Mouse (Mus musculus) adrenal gland (tissue): ENCODE measurements around the gene Olfr1303.

ENCODE experiments used
- intact Hi-C: fragments of 180-260 bp; cut with DNase I; formaldehyde crosslinking; loops from one replicate; pipeline ENCODE4 v1.15.1; 2025
- long read RNA-seq, 2 experiments: library from polyadenylated mRNA; unstranded; transcript quantifications; one replicate each; pipeline ENCODE4 v2.0.0; 2020; ENCODE audit warnings: borderline replicate concordance in 1 of 2; ENCODE audit not compliant: insufficient replicate concordance in 1 of 2

Gene Olfr1303
- long read RNA-seq, experiment 1, result 0 reads
- long read RNA-seq, experiment 2, result 0 reads

DNA sequence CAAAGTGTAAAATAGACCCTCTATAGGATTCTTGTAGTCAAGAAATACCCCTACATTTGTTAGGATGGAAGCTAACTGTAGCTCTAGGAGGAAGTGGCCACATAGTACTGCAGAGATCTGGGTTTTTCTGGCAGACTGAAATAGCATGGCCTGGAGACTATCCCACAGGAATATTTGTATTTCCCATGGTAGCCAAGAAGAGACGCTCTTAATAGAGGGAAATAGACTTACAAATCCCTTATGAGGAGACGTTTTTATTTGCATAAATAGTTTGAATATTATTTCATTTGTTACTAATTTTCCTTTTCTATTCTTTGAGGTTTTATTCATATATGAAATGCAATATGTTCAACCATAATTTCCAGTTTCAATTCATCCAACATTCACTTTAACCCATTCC lies at the start of gene Olfr1303:
Olfr1303 (minus strand) TSS at position 101 of the 400 bp plus-strand sequence.
- intact Hi-C loops, result no loop called here

DNA sequence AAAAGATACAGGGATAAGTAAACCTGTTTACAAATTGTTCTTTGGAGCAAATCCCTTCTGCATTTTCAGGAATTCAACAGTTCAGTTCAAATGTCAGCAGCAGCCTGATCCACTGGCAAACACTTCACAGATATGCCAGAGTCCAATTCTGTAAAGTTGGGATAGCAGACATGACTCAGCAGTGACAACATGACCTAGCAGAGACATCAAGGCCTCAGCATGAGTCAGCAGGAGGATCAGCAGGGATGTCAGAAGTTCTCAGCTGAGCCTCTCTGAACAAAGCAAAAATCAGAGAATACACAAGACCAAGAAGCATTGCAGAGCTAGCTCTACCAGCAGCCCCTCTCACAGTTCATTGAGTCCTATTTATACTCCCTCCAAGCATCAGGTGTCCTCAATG lies 7.2 kb downstream of the Olfr1303 start:
- intact Hi-C loops, result no loop called here

DNA sequence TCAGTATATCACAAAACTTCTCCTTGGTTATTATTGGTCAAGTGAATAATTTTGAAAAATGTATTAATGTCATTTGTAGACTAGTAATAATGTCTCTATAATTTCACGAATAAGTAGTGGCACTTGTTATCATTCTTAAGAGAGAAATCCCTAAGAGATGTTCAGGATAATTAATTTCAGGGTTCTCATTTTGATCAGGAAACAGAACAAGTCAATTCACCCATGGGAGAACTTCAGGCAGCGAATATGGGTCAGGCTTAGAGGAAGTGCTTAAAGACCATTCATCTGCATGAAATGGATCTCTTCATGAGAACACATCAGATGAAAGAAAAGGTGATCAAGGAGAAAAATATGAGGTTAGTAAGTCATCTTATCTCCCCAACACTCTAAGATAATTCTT lies 43.0 kb downstream of the Olfr1303 start, which contains the start of gene Olfr1302:
Olfr1302 (plus strand) TSS at position 301 of the 400 bp plus-strand sequence.
- intact Hi-C loops, result no loop called here
